Mouse (Mus musculus) E14TG2a.4 (cell line): ENCODE measurements at regions not wholly inside any gene's neighbourhood (a gene's known extent, or its start where the extent isn't known, plus 50 kb on each side); places are given as distances from the start of the nearest gene placed in this dataset.

ENCODE experiments used
- H3K27me3 ChIP-seq: 2 replicates; pipeline ENCODE4 v1.6.1; 2014; ENCODE audit warnings: low read length, control low read depth; ENCODE audit not compliant: insufficient read depth
- H3K36me3 ChIP-seq: 2 replicates; pipeline ENCODE4 v1.6.1; 2014; ENCODE audit warnings: low read length, control low read depth; ENCODE audit not compliant: insufficient read depth
- H3K4me1 ChIP-seq: replicated peaks from 2 replicates; pipeline ENCODE4 v1.6.1; 2014; ENCODE audit warnings: low read depth, low read length, control low read depth
- H3K4me3 ChIP-seq: replicated peaks from 2 replicates; pipeline ENCODE4 v1.5.1; 2014; ENCODE audit warnings: mild to moderate bottlenecking, low read length
- H3K9me3 ChIP-seq: 2 replicates; pipeline ENCODE4 v1.6.1; 2014; ENCODE audit warnings: low read length, control low read depth
- CTCF ChIP-seq: conservative IDR thresholded peaks from 2 replicates; pipeline ENCODE4 v1.5.1; 2014; ENCODE audit warnings: low read length
- NANOG ChIP-seq: IDR thresholded peaks from 2 replicates; pipeline ENCODE4 v1.6.1; 2014; ENCODE audit warnings: borderline replicate concordance, low read length, mixed read lengths
- POU5F1 ChIP-seq: IDR thresholded peaks from 2 replicates; pipeline ENCODE4 v1.6.1; 2014; ENCODE audit warnings: low read length, borderline replicate concordance

- H3K4me3 ChIP-seq, result no peak overlapping the region
- H3K36me3 ChIP-seq, result no peaks in the 10 kb centered on the region
- no peaks in the 10 kb centered on the region for H3K27me3 ChIP-seq
- no peak for TF ChIP-seq CTCF
- no peak for TF ChIP-seq NANOG
- TF ChIP-seq POU5F1, result no peak
- no peaks in the 10 kb centered on the region for H3K9me3 ChIP-seq
- H3K4me1 ChIP-seq, result no peaks in the 10 kb centered on the region
Measured at GRCm38 (mm10) chr13:71736821-71737345, 226.6 kb downstream of the Irx1 start.

DNA sequence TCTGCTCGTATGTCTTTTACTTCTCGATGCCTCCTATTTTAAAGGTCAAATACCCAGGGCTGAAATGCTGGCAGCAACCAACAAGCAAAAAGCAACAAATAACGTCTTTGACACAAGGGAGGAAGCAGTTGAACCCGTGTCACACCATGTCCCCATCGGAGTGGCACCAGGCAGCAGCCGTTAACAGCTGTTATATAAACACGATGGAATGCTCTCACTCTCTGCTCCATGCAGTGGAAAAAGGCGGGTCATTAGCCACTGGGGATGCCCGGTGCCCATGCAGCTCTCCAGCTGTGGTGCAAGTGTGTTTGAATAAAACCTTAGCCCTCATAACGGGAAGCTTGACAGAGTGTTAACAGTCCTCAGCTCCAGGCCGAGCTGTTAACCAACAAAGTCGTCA lies 229.3 kb downstream of the Irx1 start:
- TF ChIP-seq NANOG (no peak), CTCF (no peak), POU5F1 (no peak)
- no peaks in the 10 kb centered on the region for H3K36me3 ChIP-seq
- no peaks in the 10 kb centered on the region for H3K9me3 ChIP-seq
- no peak overlapping the region for H3K4me3 ChIP-seq
- H3K4me1 ChIP-seq, result no peaks in the 10 kb centered on the region
- no peaks in the 10 kb centered on the region for H3K27me3 ChIP-seq

GRCm38 (mm10) chr13:71733360-71733759 lies 230.2 kb downstream of the Irx1 start:
- TF ChIP-seq POU5F1 (no peak), NANOG (no peak), CTCF (no peak)
- Histone ChIP-seq H3K4me3 (no peak overlapping the region), H3K4me1 (no peaks in the 10 kb centered on the region), H3K36me3 (no peaks in the 10 kb centered on the region), H3K27me3 (no peaks in the 10 kb centered on the region), H3K9me3 (no peaks in the 10 kb centered on the region)

GRCm38 (mm10) chr13:71732903-71733302 lies 230.6 kb downstream of the Irx1 start:
- H3K27me3 ChIP-seq, result no peaks in the 10 kb centered on the region
- H3K36me3 ChIP-seq, result no peaks in the 10 kb centered on the region
- no peaks in the 10 kb centered on the region for H3K4me1 ChIP-seq
- no peak overlapping the region for H3K4me3 ChIP-seq
- TF ChIP-seq NANOG (no peak), POU5F1 (no peak), CTCF (no peak)
- no peaks in the 10 kb centered on the region for H3K9me3 ChIP-seq

- TF ChIP-seq CTCF (no peak), NANOG (no peak), POU5F1 (no peak)
- Histone ChIP-seq H3K27me3 (peaks cover 4% of the 10 kb centered on the region; the same call in 1 of the 2 replicates), H3K4me1 (peaks cover 5% of the 10 kb centered on the region; the same call in 1 of the 2 replicates), H3K36me3 (no peaks in the 10 kb centered on the region), H3K4me3 (no peak overlapping the region), H3K9me3 (no peaks in the 10 kb centered on the region)
Measured at GRCm38 (mm10) chr13:71690069-71690817, 273.3 kb downstream of the Irx1 start.

DNA sequence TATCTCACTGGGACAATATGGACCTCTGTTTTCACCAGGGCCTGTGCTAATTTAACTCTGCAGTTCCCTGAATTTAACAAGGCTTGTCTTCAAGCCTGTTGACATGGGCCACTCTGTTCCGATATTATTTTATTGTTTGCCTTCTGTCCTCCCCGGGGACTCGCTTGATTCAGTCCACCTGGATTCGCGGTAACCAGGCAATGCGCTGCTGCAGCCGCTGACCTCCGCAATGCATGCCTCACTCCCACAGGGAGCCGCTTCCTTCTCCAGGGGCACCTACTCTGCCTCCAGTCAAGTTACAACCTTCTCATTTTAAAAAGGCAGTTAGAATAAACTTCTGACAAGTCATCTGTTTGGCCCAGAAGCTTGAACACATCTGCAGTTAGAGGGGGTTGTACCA lies 274.3 kb downstream of the Irx1 start:
- Histone ChIP-seq H3K9me3 (no peaks in the 10 kb centered on the region), H3K4me3 (no peak overlapping the region), H3K4me1 (peaks cover 5% of the 10 kb centered on the region; the same call in 1 of the 2 replicates), H3K27me3 (peaks cover 4% of the 10 kb centered on the region; the same call in 1 of the 2 replicates), H3K36me3 (no peaks in the 10 kb centered on the region)
- no peak for TF ChIP-seq NANOG
- no peak for TF ChIP-seq CTCF
- no peak for TF ChIP-seq POU5F1

DNA sequence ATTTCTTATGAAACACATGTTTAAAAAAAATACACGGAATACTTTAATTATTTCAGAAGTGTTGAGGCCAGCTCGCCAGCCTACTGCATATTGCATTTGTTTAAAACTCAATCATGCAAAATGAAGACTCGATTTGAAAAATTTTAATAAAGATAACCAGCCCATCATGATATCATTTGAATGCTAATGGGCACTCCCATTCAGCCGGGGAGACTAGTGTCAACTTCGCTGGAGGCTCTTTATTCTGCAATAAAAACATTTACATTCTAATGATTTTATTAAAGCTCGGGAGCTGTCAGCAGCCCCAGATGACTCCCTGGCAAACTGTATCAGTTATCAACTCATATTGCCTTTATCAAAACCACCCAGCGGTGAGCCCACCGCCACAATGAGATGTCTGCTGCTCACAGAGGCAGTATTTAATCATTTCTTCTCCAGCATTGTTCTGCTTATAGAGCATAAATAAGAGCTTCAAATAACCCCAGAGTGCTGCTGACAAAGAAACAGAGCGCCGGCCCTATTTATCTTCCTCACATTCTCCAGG lies 287.4 kb downstream of the Irx1 start:
- H3K27me3 ChIP-seq, result no peaks in the 10 kb centered on the region
- TF ChIP-seq NANOG (no peak), CTCF (no peak), POU5F1 (no peak)
- no peaks in the 10 kb centered on the region for H3K36me3 ChIP-seq
- H3K4me3 ChIP-seq, result no peak overlapping the region
- H3K9me3 ChIP-seq, result no peaks in the 10 kb centered on the region
- H3K4me1 ChIP-seq, result no peaks in the 10 kb centered on the region

GRCm38 (mm10) chr13:71669956-71670739 lies 293.4 kb downstream of the Irx1 start:
- no peak for TF ChIP-seq NANOG
- no peak for TF ChIP-seq POU5F1
- no peak for TF ChIP-seq CTCF

More at GRCm38 (mm10) chr13:71669956-71670739, 293.4 kb downstream of the Irx1 start:
- no peaks in the 10 kb centered on the region for H3K36me3 ChIP-seq
- no peak overlapping the region for H3K4me3 ChIP-seq
- H3K9me3 ChIP-seq, result no peaks in the 10 kb centered on the region
- H3K4me1 ChIP-seq, result no peaks in the 10 kb centered on the region
- H3K27me3 ChIP-seq, result no peaks in the 10 kb centered on the region
